Mouse (Mus musculus): Measurements from ENCODE around the gene Olfr896-ps1. TPM values are rescaled to one million over a fixed set of nuclear protein-coding genes. Genes with fewer than 3 reads are reported as not detected.

Gene Olfr896-ps1
- not detected in 2 replicates for polyA plus RNA-seq (2015; fragmentation: Nextera tagmentation; extraction: Ambion mirVana)

- Histone ChIP-seq H3K27ac (no peak within 1 kb of the TSS), H3K4me1 (no peaks in the 10 kb centered on the region), H3K9ac (no peak within 1 kb of the TSS), H3K4me2 (replicated peaks) (no peak within 1 kb of the TSS), H3K4me3 (no peak within 1 kb of the TSS), H3K27me3 (no peaks in the 10 kb centered on the region), H3K36me3 (no peaks in the 10 kb centered on the region), H3K9me3 (no peaks in the 10 kb centered on the region)
- WGBS = 90% methylated on average over 1 of the region's 1 CpGs
- ATAC-seq (ENCODE audit: low FRiP score, low read depth) = no peak
These were observed at the start of gene Olfr896-ps1 for GRCm38 (mm10) chr9:38290807-38291206. Gene Olfr896-ps1 (plus strand): TSS chr9:38291107.

- H3K4me2 ChIP-seq (replicated peaks) = no peak within 1 kb of the TSS
- no peak within 1 kb of the TSS for H3K27ac ChIP-seq
- no peaks in the 10 kb centered on the region for H3K36me3 ChIP-seq
- H3K4me1 ChIP-seq = no peaks in the 10 kb centered on the region
- no peaks in the 10 kb centered on the region for H3K27me3 ChIP-seq
- ATAC-seq (ENCODE audit: low FRiP score, low read depth) = no peak
- H3K4me3 ChIP-seq = no peak within 1 kb of the TSS
- H3K9ac ChIP-seq = no peak within 1 kb of the TSS
- no peaks in the 10 kb centered on the region for H3K9me3 ChIP-seq
These were observed 38.4 kb upstream of the Olfr896-ps1 start, which contains the start of gene Olfr143 for GRCm38 (mm10) chr9:38252474-38252873. Gene Olfr143 (plus strand): TSS chr9:38252774.

- Histone ChIP-seq H3K27me3 (no peaks in the 10 kb centered on the region), H3K9ac (no peak within 1 kb of the TSS)
- ATAC-seq (ENCODE audit: low FRiP score, low read depth) = no peak
These were observed 23.4 kb upstream of the Olfr896-ps1 start, which contains the start of gene Olfr895 for GRCm38 (mm10) chr9:38267551-38267950. Gene Olfr895 (plus strand): TSS chr9:38267851.

GRCm38 (mm10) chr9:38328760-38329159, 37.9 kb downstream of the Olfr896-ps1 start, which contains the start of gene Olfr25:
Gene Olfr25 (plus strand): TSS chr9:38329060.
- H3K9ac ChIP-seq = no peak within 1 kb of the TSS
- 71% methylated on average over 3 of the region's 3 CpGs for WGBS
- H3K4me1 ChIP-seq = no peaks in the 10 kb centered on the region
- no peaks in the 10 kb centered on the region for H3K27me3 ChIP-seq
- no peak within 1 kb of the TSS for H3K27ac ChIP-seq
- ATAC-seq (ENCODE audit: low FRiP score, low read depth) = no peak
- no peaks in the 10 kb centered on the region for H3K36me3 ChIP-seq
- no peak within 1 kb of the TSS for H3K4me3 ChIP-seq
- no peaks in the 10 kb centered on the region for H3K9me3 ChIP-seq
- no peak within 1 kb of the TSS for H3K4me2 ChIP-seq (replicated peaks)

More at GRCm38 (mm10) chr9:38267551-38267950, 23.4 kb upstream of the Olfr896-ps1 start, which contains the start of gene Olfr895:
- Histone ChIP-seq H3K4me2 (replicated peaks) (no peak within 1 kb of the TSS), H3K4me1 (no peaks in the 10 kb centered on the region), H3K4me3 (no peak within 1 kb of the TSS), H3K36me3 (no peaks in the 10 kb centered on the region), H3K27ac (no peak within 1 kb of the TSS), H3K9me3 (no peaks in the 10 kb centered on the region)

Other genes starting within 250 kb of the Olfr896-ps1 start
- gene Olfr884, start 244.6 kb upstream of the Olfr896-ps1 start, polyA plus RNA-seq (2015; fragmentation: Nextera tagmentation; extraction: Ambion mirVana) = not detected in 2 replicates
- gene Olfr885, start 229.8 kb upstream of the Olfr896-ps1 start, polyA plus RNA-seq (2015; fragmentation: Nextera tagmentation; extraction: Ambion mirVana) = not detected in 2 replicates
- gene Olfr887, start 207.0 kb upstream of the Olfr896-ps1 start, polyA plus RNA-seq (2015; fragmentation: Nextera tagmentation; extraction: Ambion mirVana) = not detected in 2 replicates
- not detected in 2 replicates for gene Olfr888, start 183.0 kb upstream of the Olfr896-ps1 start, polyA plus RNA-seq (2015; fragmentation: Nextera tagmentation; extraction: Ambion mirVana)
- 0.04 and 0.06 TPM in 2 replicates for gene Olfr889, start 175.9 kb upstream of the Olfr896-ps1 start, polyA plus RNA-seq (2015; fragmentation: Nextera tagmentation; extraction: Ambion mirVana)
- gene Olfr890, start 148.6 kb upstream of the Olfr896-ps1 start, polyA plus RNA-seq (2015; fragmentation: Nextera tagmentation; extraction: Ambion mirVana) = not detected in 2 replicates
- gene Olfr891, start 110.3 kb upstream of the Olfr896-ps1 start, polyA plus RNA-seq (2015; fragmentation: Nextera tagmentation; extraction: Ambion mirVana) = not detected in 2 replicates
- gene Olfr893, start 82.7 kb upstream of the Olfr896-ps1 start, polyA plus RNA-seq (2015; fragmentation: Nextera tagmentation; extraction: Ambion mirVana) = not detected in 2 replicates
- gene Olfr894, start 73.1 kb upstream of the Olfr896-ps1 start, polyA plus RNA-seq (2015; fragmentation: Nextera tagmentation; extraction: Ambion mirVana) = not detected in 2 replicates
- not detected in 2 replicates for gene Olfr143, start 38.3 kb upstream of the Olfr896-ps1 start, polyA plus RNA-seq (2015; fragmentation: Nextera tagmentation; extraction: Ambion mirVana)
- not detected in 2 replicates for gene Olfr895, start 23.3 kb upstream of the Olfr896-ps1 start, polyA plus RNA-seq (2015; fragmentation: Nextera tagmentation; extraction: Ambion mirVana)
- gene Olfr25, start 38.0 kb downstream of the Olfr896-ps1 start, polyA plus RNA-seq (2015; fragmentation: Nextera tagmentation; extraction: Ambion mirVana) = not detected in 2 replicates
- gene Olfr898, start 57.3 kb downstream of the Olfr896-ps1 start, polyA plus RNA-seq (2015; fragmentation: Nextera tagmentation; extraction: Ambion mirVana) = not detected in 2 replicates
- not detected in 2 replicates for gene Olfr250, start 75.8 kb downstream of the Olfr896-ps1 start, polyA plus RNA-seq (2015; fragmentation: Nextera tagmentation; extraction: Ambion mirVana)
- gene Olfr251, start 86.0 kb downstream of the Olfr896-ps1 start, polyA plus RNA-seq (2015; fragmentation: Nextera tagmentation; extraction: Ambion mirVana) = not detected in 2 replicates
- gene Olfr147, start 110.6 kb downstream of the Olfr896-ps1 start, polyA plus RNA-seq (2015; fragmentation: Nextera tagmentation; extraction: Ambion mirVana) = not detected in 2 replicates
- gene Olfr901, start 138.3 kb downstream of the Olfr896-ps1 start, polyA plus RNA-seq (2015; fragmentation: Nextera tagmentation; extraction: Ambion mirVana) = not detected in 2 replicates
- not detected in 2 replicates for gene Olfr902, start 156.5 kb downstream of the Olfr896-ps1 start, polyA plus RNA-seq (2015; fragmentation: Nextera tagmentation; extraction: Ambion mirVana)
- gene Olfr904, start 172.0 kb downstream of the Olfr896-ps1 start, polyA plus RNA-seq (2015; fragmentation: Nextera tagmentation; extraction: Ambion mirVana) = not detected in 2 replicates
- not detected in 2 replicates for gene Olfr905, start 180.0 kb downstream of the Olfr896-ps1 start, polyA plus RNA-seq (2015; fragmentation: Nextera tagmentation; extraction: Ambion mirVana)
- gene Olfr906, start 196.0 kb downstream of the Olfr896-ps1 start, polyA plus RNA-seq (2015; fragmentation: Nextera tagmentation; extraction: Ambion mirVana) = not detected in 2 replicates
- gene Olfr907, start 204.7 kb downstream of the Olfr896-ps1 start, polyA plus RNA-seq (2015; fragmentation: Nextera tagmentation; extraction: Ambion mirVana) = not detected in 2 replicates
- not detected in 2 replicates for gene Olfr911-ps1, start 230.5 kb downstream of the Olfr896-ps1 start, polyA plus RNA-seq (2015; fragmentation: Nextera tagmentation; extraction: Ambion mirVana)
- gene Olfr910, start 246.7 kb downstream of the Olfr896-ps1 start, polyA plus RNA-seq (2015; fragmentation: Nextera tagmentation; extraction: Ambion mirVana) = not detected in 2 replicates